Mouse (Mus musculus): Measurements from ENCODE around the gene Stap2.

DNA sequence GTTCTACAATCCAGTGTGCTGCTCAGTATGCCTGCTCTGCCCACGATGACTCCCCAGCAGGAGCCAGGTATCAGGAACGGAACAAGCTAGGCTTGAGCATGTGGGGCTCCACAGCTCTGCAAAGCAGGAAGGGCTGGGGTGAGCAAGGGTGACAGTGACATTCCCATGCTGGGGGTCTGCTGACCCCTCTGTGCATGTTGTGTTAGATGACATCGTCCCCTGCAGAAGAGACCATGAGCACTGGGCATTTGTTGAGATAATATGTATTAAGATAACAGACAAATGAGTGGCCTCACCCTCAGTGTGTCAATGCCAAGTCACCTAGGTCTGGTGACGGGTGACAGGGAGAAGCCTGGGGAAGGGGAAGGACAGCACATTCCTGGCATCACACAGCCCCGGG is 19.5 kb upstream of the Stap2 start:
- no peak for TF ChIP-seq TAL1 (IDR thresholded peaks at IDR 0.05; ENCODE audit: low read length)
- TF ChIP-seq GATA1 (IDR thresholded peaks at IDR 0.05; ENCODE audit: low read length) = no peak
